Mouse (Mus musculus): ENCODE results near the gene Hsd3b6.

DNA sequence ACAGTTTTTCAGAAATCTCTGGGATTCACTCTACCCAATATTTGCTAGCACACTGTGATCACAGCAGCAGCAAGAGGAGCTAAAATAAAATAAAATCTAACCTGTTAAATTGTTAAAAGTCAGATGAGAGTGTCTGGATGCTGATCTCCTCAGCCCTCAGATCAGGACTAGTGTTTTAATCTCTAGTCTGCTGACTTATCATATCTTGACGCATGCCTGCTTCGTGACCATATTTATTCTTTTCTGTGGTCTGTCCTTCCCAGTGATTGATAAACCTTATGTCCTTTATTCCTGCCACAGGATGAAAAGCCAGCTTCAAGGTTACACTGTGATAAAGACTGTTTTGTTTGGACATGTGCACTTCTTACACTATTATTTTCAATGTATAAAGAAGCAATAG, 43.8 kb upstream of the Hsd3b6 start:
- TF ChIP-seq CTCF (IDR thresholded peaks at IDR 0.05; ENCODE audit: borderline replicate concordance, extremely low read depth, insufficient read depth, insufficient read length) (no peak), POLR2A (IDR thresholded peaks at IDR 0.05; ENCODE audit: borderline replicate concordance, extremely low read depth, insufficient read depth, insufficient read length, poor library complexity, severe bottlenecking) (no peak)
